Mouse (Mus musculus) spleen, adult 2 months (tissue): Measurements from ENCODE around the gene Serpina10. TPM values are rescaled to one million over a fixed set of nuclear protein-coding genes. Genes with fewer than 3 reads are reported as not detected.
"Not testable (repeated sequence)": the region's sequence is repeated elsewhere in the genome, so short reads cannot be mapped to it uniquely, and the experiment has no call there.

Experiments
- DNase-seq, 2 experiments: peaks; one replicate each; pipeline versions ENCODE4 v3.0.0 to v3.0.0-alpha.2; 2012 to 2021; ENCODE audit warnings: low spot score in 2 of 2, low read depth in 1 of 2
- H3K27ac ChIP-seq: fragments of 200-500 bp; 2 replicates; pipeline ENCODE4 v1.5.1; 2012; ENCODE audit warnings: low read length, inconsistent platforms; ENCODE audit not compliant: insufficient read depth
- H3K27me3 ChIP-seq: fragments of 200-500 bp; 2 replicates; pipeline ENCODE4 v1.6.1; 2012; ENCODE audit warnings: mild to moderate bottlenecking, moderate library complexity, low read length, inconsistent platforms; ENCODE audit not compliant: control insufficient read depth, insufficient read depth
- H3K36me3 ChIP-seq: fragments of 200-500 bp; 2 replicates; pipeline ENCODE4 v1.6.1; 2012; ENCODE audit warnings: mild to moderate bottlenecking, low read length, inconsistent platforms; ENCODE audit not compliant: control insufficient read depth, insufficient read depth
- H3K4me1 ChIP-seq: fragments of 200-500 bp; 2 replicates; pipeline ENCODE4 v1.6.1; 2011; ENCODE audit warnings: inconsistent platforms; ENCODE audit not compliant: control insufficient read depth, insufficient read depth, insufficient read length
- H3K4me3 ChIP-seq: fragments of 200-500 bp; 2 replicates; pipeline ENCODE4 v1.5.1; 2011; ENCODE audit warnings: mild to moderate bottlenecking, inconsistent platforms; ENCODE audit not compliant: insufficient read depth, insufficient read length; ENCODE audit errors: extremely low read depth
- CTCF ChIP-seq: fragments of 200-500 bp; IDR thresholded peaks from 2 replicates; pipeline ENCODE4 v1.5.1; 2011; ENCODE audit warnings: mild to moderate bottlenecking, inconsistent platforms; ENCODE audit not compliant: insufficient read depth, insufficient read length, insufficient replicate concordance; ENCODE audit errors: extremely low read depth
- POLR2A ChIP-seq: fragments of 200-500 bp; IDR thresholded peaks from 2 replicates; pipeline ENCODE4 v1.6.1; 2011; ENCODE audit warnings: low read depth, low read length, inconsistent platforms
- WGBS: fragments of 180-500 bp; shearing (Covaris S2); methylation state at CpG from one replicate; pipeline ENCODE4 v1.1.7; 2018; 5-methylcytosine and 5-hydroxymethylcytosine counted together
- polyA plus RNA-seq: library from polyadenylated mRNA; depleted of rRNA; stranded (reverse); fragments of >200 nt; gene quantifications from 2 replicates; pipeline ENCODE4 v1.2.3, GENCODE M21; 2012; rRNA removed

The Serpina10 gene
- polyA plus RNA-seq = 0.47 and 0.76 TPM in 2 replicates

DNA sequence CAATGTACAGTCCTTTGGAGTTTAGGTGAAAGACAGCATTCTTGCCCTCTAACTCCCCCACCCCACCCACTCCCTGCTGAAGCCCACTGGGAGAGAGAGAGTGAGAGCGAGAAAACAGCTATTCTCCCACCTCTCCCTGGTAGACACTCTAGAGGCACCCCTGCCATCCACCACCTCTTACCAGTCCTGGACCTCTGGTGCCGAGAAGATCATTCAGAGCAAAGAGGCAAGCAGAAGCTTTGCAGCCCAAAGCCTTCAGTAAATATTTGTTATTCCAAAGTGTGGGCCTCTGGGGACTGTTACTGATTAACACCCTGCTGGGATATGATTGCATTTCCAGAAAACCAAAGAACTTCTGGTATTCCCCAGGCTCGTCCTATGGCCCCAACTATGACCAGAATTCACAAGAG, at the start of gene Serpina10:
Serpina10 (minus strand) TSS at position 242 of the 410 bp plus-strand sequence.
- no peak for TF ChIP-seq CTCF
- no peak for TF ChIP-seq POLR2A
- no peaks in the 10 kb centered on the region for H3K36me3 ChIP-seq
- H3K4me3 ChIP-seq = no peak within 1 kb of the TSS
- DNase-seq = no peak
- H3K4me1 ChIP-seq = no peaks in the 10 kb centered on the region
- 82% methylated on average over 3 of the region's 3 CpGs for WGBS
- H3K27me3 ChIP-seq = no peaks in the 10 kb centered on the region
- no peak within 1 kb of the TSS for H3K27ac ChIP-seq

DNA sequence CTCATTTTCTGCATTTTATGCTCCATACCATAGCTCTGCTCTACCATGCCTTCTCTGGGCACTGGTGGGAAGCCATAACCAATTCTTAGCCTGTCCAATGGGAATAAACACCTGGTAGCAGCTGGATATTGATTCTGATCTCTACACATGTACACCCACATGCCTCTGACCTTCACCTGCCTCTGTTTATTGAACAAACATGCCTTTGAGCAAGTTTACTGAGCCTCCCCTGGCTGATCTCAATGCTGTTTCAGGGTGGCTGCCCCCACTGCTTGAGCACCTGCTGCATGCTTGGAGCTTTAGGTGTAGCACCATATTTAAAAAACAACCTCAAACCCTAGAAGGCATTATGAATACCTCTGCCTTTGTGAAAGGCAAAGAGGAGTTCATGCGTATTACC, 48.6 kb upstream of the Serpina10 start:
- 91% methylated on average over 1 of the region's 1 CpGs for WGBS

DNA sequence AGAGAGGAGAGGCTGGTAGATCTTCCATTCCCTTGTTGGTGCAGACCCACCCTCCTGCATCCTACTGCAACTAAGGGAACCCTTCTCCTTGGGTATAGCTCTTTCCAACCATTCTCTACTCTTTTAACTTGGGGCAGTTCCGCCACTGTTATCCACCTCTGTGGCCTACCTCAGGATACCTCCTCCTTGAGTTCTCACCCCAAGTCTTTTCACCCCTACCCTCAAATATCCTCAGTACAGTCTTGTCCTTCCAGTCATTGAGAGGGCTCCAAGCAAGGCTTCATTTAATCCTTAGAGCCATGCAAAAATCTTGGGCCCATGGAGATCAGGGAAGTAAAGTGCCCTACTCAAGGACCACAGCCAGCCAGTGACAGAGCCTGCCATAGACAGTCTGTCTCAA, 44.8 kb upstream of the Serpina10 start, which contains the start of gene Serpina16:
Serpina16 (minus strand) TSS at position 101 of the 400 bp plus-strand sequence.
- no peaks in the 10 kb centered on the region for H3K36me3 ChIP-seq
- no peak for DNase-seq
- WGBS = 87% methylated on average over 1 of the region's 1 CpGs
- no peak within 1 kb of the TSS for H3K4me3 ChIP-seq
- no peaks in the 10 kb centered on the region for H3K4me1 ChIP-seq
- no peak for TF ChIP-seq POLR2A
- TF ChIP-seq CTCF = no peak
- H3K27ac ChIP-seq = no peak within 1 kb of the TSS
- no peaks in the 10 kb centered on the region for H3K27me3 ChIP-seq

More for the DNA sequence above, 48.6 kb upstream of the Serpina10 start:
- not testable (repeated sequence) for H3K4me1 ChIP-seq, H3K4me3 ChIP-seq, H3K36me3 ChIP-seq, DNase-seq, H3K27me3 ChIP-seq, H3K27ac ChIP-seq

DNA sequence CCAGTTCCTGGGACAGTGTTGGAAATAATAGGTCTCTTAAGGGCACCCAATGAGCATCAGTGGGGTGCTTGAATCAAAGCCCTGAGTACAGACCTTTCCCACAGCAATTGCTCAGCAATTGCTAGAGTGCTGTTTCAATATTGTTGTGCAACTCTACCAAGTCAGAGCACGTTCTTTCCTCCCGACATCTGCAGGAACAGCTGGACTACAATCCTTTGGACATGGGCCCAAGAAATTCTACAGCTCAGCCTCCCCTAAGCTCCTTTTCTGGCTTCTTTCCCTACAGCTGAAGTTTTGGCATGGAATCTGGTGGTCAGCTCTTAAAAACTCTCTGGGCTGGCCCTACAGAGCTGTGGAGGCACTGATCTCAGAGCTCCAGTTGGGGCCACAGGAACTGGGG, 41.9 kb upstream of the Serpina10 start:
- 87% methylated on average over 2 of the region's 2 CpGs for WGBS
- H3K27ac ChIP-seq = no peak overlapping the region
- no peaks in the 10 kb centered on the region for H3K36me3 ChIP-seq
- H3K4me1 ChIP-seq = no peaks in the 10 kb centered on the region
- TF ChIP-seq POLR2A = no peak
- TF ChIP-seq CTCF = no peak
- H3K27me3 ChIP-seq = no peaks in the 10 kb centered on the region
- no peak overlapping the region for H3K4me3 ChIP-seq
- DNase-seq = no peak

DNA sequence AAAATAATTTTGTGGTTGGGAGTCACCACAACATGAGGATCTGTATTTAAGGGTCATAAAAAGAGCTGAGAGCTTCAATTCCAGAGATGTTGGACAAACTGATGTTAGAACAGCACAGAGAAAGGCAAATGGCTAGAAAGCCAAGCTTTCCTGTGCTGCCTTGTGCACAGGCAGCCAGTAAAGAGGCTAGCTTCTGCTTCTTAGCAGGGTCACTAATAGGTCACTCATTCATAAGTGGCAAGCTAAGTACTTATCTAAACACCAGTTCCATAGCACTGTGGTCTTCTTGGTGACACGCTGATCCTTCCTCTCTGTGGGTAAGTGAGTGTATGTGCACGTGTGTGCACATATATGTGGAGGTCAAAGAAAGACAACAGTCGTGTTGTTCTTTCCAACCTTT, 40.2 kb upstream of the Serpina10 start:
- WGBS = 69% methylated on average over 3 of the region's 3 CpGs
- TF ChIP-seq POLR2A (no peak), CTCF (no peak)

DNA sequence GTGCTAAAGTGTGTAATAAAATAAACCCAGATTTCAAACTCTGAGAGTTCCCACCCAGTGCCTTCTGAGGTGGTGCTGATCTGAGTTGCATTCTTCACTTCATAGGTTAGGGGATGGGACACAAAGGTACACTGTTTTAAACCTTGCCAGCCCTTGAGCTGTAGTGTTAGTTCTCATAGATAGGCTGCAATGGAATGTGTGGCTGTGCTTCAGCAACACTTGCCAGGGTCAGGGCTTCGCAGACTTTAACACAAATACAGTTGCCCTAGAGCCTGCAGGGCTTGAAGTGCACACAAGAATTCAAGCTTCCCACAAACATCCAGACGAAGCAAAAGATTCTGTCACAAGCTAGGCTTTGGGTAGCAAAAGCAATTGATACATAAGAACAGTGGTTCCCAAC, 39.7 kb upstream of the Serpina10 start:
- 64% methylated on average over 2 of the region's 2 CpGs for WGBS
- no peak for DNase-seq
- Histone ChIP-seq H3K27me3 (no peaks in the 10 kb centered on the region), H3K4me3 (no peak overlapping the region), H3K36me3 (no peaks in the 10 kb centered on the region), H3K4me1 (no peaks in the 10 kb centered on the region), H3K27ac (no peak overlapping the region)
- no peak for TF ChIP-seq POLR2A
- no peak for TF ChIP-seq CTCF

More for the DNA sequence above, 40.2 kb upstream of the Serpina10 start:
- H3K27me3 ChIP-seq = no peaks in the 10 kb centered on the region
- no peaks in the 10 kb centered on the region for H3K36me3 ChIP-seq
- no peak overlapping the region for H3K4me3 ChIP-seq
- no peak for DNase-seq
- H3K4me1 ChIP-seq = no peaks in the 10 kb centered on the region
- H3K27ac ChIP-seq = no peak overlapping the region

DNA sequence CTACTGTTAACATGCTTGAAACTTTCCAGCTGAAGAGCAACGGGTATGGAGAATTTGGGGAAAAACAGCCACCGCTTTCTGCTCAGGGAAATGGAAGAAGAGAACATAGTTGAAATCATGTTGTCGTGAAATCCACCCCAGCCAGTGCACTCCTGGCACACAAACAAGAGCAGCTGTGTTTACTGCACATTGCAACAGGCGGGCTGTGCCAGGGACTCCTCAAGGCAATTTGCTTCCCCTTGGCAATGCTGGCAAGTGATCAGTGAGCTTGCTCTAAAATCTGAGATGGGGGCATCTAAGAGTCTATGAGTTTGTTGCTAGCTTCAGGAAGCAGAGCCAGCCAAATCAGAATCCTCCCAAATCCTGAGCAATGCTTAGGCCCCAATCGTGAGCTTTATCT, 39.1 kb upstream of the Serpina10 start:
- WGBS = 82% methylated on average over 5 of the region's 5 CpGs
- H3K4me3 ChIP-seq = no peak overlapping the region
- no peaks in the 10 kb centered on the region for H3K4me1 ChIP-seq
- no peaks in the 10 kb centered on the region for H3K27me3 ChIP-seq
- H3K36me3 ChIP-seq = no peaks in the 10 kb centered on the region
- TF ChIP-seq CTCF = no peak
- no peak for TF ChIP-seq POLR2A
- H3K27ac ChIP-seq = no peak overlapping the region
- no peak for DNase-seq

DNA sequence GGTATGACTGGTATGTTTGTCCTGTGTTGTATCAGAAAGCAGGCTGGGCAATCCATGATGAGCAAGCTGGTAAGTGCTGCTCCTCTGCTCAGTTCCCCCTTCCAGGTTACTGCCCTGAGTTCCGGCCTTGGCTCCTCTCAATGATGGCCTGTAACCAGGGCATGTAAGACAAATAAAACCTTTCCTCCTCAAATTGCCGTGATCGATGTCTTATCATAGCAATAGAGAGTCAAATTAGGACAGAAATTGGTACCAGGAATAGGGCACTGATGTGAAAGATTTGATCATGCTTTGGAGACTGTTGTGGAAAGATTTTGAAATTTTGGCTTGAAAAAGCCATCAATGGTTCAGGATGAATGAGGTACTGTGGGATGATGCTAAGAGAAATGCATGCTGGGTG, 34.0 kb upstream of the Serpina10 start:
- H3K27ac ChIP-seq = no peak overlapping the region
- WGBS = 87% methylated on average over 3 of the region's 3 CpGs
- H3K4me3 ChIP-seq = no peak overlapping the region
- no peaks in the 10 kb centered on the region for H3K27me3 ChIP-seq
- DNase-seq = no peak
- H3K36me3 ChIP-seq = no peaks in the 10 kb centered on the region
- no peak for TF ChIP-seq CTCF
- TF ChIP-seq POLR2A = no peak
- H3K4me1 ChIP-seq = no peaks in the 10 kb centered on the region

DNA sequence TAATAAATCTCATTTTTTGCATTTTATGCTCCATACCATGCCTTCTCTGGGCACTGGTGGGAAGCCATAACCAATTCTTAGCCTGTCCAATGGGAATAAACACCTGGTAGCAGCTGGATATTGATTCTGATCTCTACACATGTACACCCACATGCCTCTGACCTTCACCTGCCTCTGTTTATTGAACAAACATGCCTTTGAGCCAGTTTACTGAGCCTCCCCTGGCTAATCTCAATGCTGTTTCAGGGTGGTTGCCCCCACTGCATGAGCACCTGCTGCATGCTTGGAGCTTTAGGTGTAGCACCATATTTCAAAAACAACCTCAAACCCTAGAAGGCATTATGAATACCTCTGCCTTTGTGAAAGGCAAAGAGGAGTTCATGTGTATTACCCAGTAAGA, 30.8 kb upstream of the Serpina10 start:
- not testable (repeated sequence) for H3K4me3 ChIP-seq, DNase-seq

More for the DNA sequence above, 30.8 kb upstream of the Serpina10 start:
- not testable (repeated sequence) for H3K27ac ChIP-seq, H3K4me1 ChIP-seq, H3K36me3 ChIP-seq, H3K27me3 ChIP-seq
